Mouse (Mus musculus) common myeloid progenitor, adult 5-6 weeks (primary cell): Measurements from ENCODE around the gene Cyp4f39. TPM values are rescaled to one million over a fixed set of nuclear protein-coding genes. Genes with fewer than 3 reads are reported as not detected.
A peak's percentile ranks its signal among the peaks of the same experiment; 100 is the strongest.

Experiments
- ATAC-seq: replicated peaks from 2 replicates; pipeline ENCODE4 v1.8.0; 2016; ENCODE audit warnings: low read depth, mild to moderate bottlenecking, moderate TSS enrichment, inconsistent platforms; ENCODE audit not compliant: poor library complexity, severe bottlenecking
- total RNA-seq: library from RNA; stranded (forward); fragments of 200-1000, 187-1606 nt; gene quantifications from 2 replicates; pipeline ENCODE4 v1.2.3, GENCODE M21; 2017

The Cyp4f39 gene
- 0.73 and 4.2 TPM in 2 replicates for total RNA-seq

DNA sequence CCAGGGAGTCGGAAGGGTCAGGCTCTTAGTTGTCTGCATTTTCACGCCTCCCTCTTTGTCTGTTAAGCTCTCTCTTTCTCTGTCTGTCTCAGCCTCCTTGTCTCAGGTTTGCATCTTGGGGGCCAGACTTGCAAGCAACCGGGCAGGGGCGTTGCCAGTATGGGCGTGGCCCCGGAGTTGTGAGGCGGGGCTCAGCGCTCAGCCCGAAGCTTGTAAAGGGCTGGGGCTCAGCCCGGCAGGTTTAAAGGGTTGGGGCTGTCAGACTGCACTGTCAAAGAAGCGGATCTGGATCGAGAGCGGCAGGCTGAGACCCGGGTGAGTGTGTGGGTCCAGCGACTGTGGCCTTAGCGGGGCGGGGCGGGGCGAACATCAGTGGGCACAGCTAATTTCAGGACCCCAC is at the start of gene Cyp4f39:
Gene Cyp4f39 (plus strand): TSS at position 242 of the 400 bp plus-strand sequence.
- ATAC-seq: peak; percentile 78

DNA sequence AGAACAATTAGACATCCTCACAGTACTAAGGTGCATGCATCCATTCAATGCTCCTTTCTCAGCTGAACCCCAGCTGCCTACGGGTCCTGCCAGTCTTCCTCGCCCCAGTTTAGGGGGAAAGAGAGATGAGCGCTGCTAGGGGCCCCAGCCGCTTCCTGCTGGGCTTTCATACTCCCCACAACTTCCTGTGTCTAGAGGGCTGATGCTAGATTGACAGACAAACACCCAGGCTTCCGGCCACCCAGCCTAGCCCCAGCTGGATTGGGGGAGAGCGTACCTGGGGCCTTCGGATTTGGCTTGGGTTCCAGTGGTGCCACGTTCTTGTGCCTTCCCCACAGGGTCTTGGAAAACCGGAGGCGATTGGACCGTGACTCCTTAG is 49.8 kb upstream of the Cyp4f39 start:
- ATAC-seq: peak; percentile 87

DNA sequence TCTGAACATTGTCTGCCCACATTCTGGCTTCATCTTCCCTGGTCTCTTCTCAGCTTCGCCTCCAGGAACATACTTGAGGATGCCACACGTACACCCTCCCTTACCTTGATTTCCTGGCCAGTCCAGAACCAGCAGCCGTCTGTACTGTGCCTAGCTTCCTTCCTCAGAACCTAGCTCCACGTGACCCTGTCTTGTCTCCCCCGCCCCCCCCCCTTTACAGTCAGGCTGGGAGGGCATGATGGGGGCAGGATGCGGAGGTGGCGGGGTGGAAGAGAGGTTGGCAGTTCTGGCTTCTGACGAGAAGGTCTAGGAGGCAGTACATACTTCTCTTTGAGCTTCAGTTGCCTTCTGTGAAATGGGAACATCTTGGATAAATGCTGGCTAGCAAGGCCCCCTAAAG is 49.1 kb upstream of the Cyp4f39 start, which contains the start of gene Rasal3:
Gene Rasal3 (minus strand): TSS at position 167 of the 400 bp plus-strand sequence.
- ATAC-seq: peak; percentile 63

DNA sequence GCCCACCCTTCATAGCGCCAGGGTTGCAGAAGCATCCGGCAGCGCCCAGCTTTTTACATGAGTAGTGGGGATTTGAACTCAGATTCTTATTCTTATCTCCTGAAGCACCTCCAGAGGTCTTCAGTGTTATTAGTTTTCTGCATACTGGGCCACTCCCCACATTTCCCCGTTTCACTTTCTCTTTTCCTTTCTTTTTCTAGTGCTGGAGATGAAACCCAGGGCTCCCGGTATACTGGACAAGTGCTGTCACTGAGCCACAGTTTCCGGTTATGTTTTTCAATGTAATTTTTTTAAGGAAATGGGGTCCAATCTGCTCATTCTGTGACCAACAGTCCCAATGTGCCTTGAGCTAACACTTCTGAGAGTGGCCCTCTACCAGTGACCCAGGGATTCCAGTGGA is 40.6 kb upstream of the Cyp4f39 start:
- ATAC-seq: peak; percentile 68

DNA sequence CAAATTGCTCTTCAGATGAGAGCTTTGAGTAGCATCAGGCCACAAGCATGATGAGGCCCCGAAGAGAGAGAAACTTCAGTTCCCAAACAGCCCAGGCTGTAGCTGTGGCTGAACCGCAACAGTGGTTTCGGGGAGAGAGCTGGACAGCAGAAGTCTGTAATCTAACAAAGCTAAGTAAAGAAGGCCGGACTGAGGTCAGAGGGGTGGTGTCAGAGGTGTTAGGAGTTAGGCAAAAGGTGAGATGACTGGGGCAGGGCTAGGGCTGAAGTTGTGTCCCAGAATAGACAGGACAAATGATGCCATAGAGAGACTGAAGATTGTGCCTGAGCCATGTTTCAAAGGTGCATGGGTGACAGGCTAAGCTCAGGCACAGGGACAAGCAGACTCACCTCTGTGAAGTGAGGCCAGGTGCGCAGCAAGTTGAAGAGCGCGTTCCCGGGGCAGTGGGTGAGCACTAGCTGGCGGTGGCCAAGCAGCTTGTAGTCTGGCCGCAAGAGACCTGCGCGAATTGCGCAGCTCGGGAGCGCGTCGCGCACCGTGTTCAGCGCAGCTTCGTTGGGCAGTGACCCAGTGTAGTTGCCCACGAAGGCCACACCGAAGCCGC is 37.0 kb upstream of the Cyp4f39 start:
- ATAC-seq: no peak

DNA sequence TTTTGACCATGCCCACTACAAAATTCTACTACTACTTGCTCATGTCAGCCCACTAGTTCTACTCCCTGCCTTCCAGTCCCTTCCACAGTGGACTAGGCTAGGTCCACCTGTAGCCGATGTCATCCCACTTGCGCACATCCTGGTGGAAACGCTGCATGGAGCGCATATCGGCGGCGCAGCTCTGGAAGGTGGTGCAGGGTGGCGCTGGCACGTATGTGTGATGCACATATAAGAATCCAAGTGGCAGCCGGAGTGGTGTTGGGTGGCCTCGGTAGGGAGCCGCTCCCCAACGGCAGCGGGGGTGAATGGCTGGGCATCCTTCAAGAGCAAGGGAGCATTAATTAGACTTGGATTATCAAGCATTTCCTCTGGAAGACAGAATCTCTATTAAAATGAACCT is 35.8 kb upstream of the Cyp4f39 start:
- no peak for ATAC-seq

DNA sequence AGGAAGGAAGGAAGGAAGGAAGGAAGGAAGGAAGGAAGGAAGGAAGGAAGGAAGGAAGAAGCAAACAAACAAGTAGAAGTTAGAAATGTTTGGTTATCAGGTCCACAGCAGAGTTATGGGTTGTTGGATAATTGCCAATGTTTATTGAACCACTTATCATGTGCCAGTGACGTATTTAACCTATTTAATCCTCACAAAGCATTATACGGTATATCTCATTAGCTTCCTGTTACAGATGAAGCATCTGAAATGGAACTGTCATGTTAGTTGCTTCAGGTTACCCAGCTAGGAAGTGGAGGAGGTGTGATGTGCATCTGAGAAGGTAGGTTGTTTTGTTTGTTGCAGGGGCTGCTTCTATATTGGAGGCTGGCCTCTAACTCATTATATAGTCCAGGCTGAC is 32.5 kb upstream of the Cyp4f39 start:
- no peak for ATAC-seq

DNA sequence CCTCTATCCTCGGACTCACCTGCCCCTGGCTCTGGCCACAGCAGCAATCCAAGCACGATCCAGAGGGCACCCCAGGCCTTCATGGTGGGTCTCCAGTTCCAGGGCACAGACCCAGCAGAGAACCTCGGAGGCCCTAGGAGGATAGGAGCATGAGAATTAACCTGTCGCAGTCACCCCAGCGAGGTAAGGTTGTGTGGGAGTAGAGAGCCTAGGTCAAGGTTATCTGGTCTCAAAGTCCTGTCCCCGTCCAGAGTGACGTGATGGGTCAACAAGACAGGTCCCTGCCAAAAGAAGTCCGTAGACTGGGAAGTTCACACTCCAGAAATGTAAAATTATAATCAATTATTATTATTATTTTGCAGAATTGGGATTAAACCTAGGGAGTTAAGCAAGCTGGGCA is 31.7 kb upstream of the Cyp4f39 start:
- ATAC-seq: no peak

DNA sequence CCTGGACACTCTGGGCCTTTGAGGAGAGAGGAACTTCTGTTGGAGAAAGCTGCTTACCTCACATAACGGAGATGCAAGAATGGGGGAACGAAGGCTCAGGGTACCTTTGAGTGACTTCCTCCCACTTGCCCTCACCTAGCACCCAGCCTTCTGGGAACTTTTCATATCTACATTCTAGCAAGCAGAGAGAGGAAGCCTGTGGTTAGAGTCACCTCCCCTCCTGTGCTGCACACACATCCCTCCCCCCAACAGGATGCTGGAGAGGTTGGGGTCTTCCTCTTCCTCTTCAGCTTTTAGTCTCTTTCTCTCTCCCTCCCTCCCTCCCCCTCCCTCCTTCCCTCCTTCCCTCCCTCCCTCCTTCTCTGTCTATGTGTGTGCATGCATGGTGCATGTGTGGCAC is 28.5 kb upstream of the Cyp4f39 start, which contains the start of gene Pglyrp2:
Gene Pglyrp2 (minus strand): TSS at position 134 of the 400 bp plus-strand sequence.
- ATAC-seq: peak; percentile 93

DNA sequence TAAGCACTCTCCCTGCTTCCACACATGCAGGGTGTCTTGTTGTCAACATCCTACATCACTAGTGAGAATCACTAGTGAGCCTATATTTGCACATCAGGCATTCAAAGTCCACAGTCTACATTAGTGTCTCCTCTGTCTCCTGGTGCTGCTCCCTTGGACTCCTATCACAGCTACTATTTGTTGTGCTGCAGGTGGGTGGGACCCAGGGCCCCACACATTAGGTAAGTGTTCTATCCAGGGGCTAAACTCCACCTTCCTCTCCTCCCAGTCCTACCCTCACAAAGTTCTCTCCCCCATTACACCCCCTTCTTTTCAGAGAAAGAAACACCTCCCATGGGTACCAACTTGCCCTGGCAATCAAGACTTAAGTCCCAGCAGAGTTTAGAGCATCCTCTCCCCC is 25.9 kb upstream of the Cyp4f39 start:
- ATAC-seq: no peak

DNA sequence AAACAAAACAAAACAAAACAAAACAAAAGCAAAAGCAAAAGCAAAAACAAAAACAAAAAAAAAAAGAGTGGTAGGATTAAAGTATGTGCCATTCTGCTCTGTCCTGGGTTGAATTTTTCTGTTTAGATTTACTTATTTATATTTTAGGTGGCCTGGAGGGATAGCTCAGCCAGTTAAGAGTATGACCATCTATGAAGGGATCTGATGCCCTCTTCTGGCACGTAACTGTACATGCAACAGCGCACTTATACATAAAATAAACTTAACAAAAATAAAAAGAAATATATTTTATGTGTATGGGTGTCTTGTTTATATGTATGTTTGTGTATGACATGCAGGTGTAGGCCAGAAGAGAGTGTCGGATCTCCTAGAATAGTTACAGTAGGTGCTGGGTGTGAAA is 20.6 kb upstream of the Cyp4f39 start:
- peak; percentile 84 for ATAC-seq

DNA sequence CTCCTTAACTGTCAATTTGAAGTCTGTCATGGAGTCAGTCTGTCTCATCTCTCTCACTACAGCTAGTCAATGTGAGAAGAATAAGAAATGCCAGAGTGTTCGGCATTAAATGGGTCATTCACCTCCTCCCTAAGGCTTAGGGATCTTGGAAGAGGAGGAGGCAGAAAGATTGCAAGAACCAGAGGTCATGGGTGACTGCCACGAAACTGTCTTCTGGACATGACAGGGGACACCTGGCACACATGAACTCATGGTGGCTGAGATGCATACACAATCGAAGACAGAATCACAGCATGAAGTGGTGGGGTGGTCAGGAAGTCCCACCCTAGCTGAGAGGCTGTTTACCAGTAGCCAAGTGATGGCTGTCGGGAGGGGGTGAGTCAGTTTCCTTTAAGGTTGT is 18.2 kb upstream of the Cyp4f39 start:
- ATAC-seq: no peak

DNA sequence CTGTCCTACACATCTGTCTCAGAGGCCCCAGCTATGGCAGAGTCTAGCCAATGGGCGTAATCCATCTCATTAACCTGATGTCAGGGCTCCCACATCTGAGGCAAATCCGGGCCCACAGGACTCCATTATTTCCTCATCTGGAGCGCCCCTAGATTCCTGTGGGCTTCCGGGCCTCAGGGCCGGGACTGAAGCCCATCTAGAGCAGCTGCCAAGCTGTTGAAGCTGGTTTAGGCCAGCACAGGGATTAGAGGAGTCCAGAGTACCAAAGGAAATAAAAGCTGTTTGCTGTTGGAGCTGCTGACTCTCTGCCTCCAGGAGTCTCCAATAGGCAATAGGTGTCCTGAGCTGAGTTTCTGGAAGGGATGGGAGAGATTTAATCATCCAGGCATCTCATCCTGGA is 17.4 kb upstream of the Cyp4f39 start:
- ATAC-seq: no peak

DNA sequence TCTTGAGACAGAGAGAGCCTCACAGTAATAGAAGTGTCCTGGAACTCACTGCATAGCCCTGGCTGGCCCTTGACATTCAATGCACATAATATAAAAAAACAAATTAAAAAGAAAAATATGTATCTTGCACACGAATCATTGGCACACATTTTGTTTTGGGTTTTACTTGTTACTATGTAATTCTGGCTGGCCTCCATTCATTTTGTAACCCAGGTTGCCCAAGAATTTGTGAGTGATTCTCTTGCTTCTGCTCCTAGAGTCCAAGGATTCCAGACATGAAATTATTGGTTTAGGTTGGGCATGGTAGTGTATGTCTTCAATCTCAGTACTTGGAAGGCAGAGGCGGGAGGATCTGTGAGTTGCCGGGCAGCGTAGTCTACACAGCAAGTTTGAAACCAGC is 15.4 kb upstream of the Cyp4f39 start:
- no peak for ATAC-seq

DNA sequence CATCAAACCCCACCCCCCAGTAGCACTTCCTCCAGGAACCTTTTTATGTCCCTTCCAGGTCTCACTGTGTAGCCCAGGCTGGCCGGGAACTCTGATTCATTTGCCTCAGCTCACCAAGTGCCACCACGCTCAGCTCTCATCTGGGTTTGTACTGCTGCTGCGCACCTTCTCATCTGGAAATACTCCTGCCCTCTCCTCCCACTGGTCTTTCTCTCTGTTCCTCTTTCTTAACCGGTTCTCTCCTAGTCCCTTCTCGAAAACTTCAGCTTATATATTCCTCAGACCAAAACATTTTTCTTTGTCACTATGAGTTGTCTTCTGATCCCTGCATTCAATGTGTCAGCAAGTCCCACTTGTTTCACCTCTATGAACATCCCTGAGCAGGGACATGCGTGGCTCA is 9.3 kb upstream of the Cyp4f39 start:
- ATAC-seq: no peak

DNA sequence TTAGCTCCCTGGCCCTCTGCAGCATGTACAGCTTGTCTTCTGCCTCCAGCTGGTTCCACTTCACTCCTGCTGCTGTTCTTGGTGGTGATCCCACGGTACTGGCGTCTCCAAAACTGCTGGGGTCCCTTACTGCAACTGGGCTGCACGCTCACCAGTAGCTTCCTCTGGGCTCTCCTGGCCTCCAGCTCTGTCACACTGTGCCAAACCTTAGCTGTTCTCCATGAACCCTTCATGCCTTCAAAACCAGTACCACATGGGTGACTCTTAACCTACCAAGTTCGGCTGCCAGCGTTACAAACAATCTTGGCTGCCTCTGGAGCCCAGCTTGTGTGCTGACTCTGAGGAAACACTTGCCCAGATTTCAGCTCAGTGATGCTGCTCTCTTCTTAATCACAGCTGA is 7.5 kb upstream of the Cyp4f39 start:
- ATAC-seq: no peak

DNA sequence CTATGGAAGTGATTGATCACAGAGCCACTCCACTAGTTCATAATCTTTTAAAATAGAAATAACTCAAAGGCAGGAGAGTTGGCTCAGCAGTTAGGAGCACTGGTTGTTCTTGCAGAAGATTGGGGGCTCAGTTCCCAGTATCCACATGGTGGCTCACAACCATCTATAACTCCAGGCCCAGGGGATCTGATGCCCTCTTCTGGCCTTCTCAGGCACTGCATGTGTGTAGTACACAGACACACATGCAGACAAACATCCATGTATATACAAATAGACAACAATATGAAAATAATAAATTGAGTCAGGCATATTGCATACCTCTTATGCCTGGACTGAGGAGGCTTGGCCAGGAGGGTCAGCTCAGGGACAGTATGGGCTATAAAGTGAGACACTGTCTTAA is 5.3 kb upstream of the Cyp4f39 start:
- ATAC-seq: no peak

DNA sequence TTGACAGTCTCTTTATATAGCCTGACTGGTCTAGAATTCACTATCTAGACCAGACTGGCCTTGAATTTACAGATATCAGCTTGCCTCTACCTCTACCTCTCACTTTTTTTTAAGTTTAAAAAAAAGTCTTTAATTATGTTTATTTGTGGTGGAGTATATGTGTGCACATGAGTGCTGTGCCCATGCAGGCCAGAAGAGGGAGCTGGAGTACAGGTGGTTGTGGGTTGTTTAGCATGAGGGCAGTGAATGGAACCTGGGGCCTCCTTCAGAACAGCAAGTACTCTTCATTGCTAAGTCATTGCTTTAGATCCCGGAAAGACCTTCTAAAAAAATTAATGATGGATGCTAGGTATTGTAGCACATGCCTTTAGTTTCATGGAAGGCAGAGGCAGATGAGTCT is 3.5 kb upstream of the Cyp4f39 start:
- ATAC-seq: no peak

DNA sequence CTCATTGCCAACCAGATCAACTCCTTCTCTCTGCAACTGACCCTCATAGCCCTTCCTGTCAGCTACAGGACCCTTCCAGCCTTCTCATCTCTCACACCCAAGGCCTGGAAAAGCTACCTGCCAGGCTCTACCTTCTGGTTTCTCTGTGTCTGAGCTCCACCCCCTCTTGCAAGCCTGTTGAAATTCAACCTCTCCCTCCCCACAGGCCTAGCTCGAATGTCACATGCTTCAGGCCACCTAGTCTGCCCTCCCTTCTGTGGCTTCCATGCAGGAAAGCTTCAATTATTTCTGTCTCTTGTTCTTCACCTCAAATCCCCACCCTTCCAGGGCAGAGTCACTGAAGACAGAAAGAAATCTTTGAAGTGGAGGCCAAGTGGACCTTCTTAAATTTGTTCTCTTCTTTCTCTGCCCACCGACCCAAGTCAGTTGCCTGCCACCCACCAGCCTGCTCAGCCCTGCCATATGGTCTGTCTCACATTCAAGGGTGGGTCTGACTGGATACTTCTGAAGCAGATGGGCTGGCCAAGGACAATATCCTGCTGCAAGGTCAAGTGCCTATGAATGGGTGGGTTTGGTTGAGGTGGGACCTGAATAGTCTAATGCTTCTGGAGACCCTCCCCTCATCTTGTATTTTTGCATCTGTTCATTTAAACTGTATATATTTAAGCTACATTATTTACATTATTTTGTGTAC is 1.5 kb upstream of the Cyp4f39 start:
- no peak for ATAC-seq

DNA sequence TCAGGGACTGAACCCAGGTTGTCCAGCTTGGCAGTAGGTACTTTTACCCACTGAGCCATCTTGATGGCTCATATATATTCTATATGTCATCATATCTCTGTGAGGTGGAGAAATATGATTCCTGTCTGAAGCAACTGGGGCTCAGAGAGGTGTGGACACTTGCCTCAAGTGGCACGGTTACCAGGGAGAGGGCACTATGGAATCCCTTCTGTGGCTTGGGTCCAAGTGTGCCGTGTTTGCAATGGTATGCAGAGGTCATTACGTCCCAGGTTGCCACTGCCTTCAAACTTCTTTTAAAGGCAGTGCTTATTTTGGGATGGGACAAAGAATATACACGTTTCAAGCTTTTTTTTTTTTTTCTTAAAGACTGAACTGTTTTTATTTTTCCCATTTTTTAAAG is 1.7 kb downstream of the Cyp4f39 start:
- no peak for ATAC-seq

DNA sequence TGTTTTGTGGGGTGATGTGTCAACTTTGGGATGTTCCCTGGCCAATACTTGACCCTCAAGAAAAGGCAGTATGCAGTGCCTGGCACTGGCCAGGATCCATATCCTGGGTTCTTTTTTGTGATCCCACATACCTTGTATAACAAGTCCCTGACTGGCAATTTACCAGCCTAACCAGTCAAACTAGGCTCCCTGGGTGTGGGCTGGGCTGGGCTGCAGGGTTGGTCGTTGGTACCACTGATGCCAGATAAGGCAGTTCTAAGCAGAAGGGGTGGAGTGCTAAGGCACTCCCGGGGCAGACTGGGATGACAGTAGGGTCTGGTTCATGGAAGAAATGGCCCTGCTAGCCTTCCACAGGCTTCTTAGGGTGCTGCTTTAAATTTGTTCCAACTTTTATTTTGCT is 2.5 kb downstream of the Cyp4f39 start:
- ATAC-seq: peak; percentile 65

DNA sequence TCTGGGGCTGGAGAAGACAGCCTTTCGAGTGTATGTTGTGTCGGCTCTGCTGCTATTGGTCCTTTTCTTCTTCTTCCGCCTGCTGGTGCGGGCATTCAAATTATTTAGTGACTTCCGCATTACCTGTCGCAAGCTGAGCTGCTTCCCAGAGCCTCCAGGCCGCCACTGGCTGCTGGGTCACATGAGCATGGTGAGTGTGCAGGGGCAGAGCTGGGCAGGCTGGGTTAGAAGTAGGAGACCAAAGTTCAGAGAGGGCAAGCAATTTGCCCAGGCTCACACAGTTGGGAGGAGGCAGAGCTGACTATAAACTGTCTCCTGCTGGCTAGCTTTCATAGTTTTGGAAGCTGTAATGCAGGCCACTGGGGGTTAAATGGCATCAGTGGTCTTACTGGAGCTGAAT is 16.0 kb downstream of the Cyp4f39 start:
- no peak for ATAC-seq
